Mouse (Mus musculus) embryonic fibroblast, embryonic 13.5 days (primary cell): ENCODE data around the gene Wnt10b.

ENCODE experiments used
- CTCF ChIP-seq: IDR thresholded peaks from 2 replicates; pipeline ENCODE4 v1.5.1; 2011; ENCODE audit warnings: mild to moderate bottlenecking, control low read depth, low read length, moderate library complexity, borderline replicate concordance; ENCODE audit not compliant: insufficient read depth
- POLR2A ChIP-seq: IDR thresholded peaks from 2 replicates; pipeline ENCODE4 v1.6.1; 2011; ENCODE audit warnings: low read depth, mild to moderate bottlenecking, control low read depth, low read length, moderate library complexity

DNA sequence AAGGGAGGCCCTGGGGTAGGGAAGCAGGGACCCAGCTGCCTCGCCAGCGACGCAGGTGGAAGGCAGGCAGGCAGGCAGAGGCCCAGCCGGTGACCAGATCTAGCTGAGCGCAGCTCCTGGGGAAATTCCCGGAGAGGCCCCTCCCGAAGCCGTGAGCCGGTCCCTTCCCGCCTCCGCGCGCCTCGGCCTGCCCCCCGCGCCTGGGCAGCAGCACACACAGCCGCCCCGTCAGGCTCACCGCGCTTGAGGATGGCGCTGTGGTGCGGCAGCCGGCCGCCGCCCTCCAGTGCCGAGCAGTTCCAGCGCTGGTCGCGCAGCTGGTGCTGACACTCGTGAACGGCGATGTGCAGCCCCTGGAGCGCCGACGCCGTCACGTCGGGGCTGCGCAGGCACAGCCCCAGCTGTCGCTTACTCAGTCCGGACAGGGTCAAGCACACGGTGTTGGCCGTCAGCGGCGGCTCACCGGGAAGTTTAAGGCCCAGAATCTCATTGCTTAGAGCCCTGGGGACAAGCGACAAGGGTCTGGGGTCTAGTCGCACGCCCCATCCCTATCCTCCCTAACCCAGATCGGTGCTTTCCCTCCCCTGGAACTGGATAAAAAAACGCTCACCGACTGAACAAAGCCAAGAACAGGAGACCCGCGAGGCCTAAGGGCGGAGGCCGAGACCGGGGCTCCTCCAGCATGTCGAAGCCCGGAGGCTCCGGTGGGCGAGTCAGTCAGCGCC, 1.5 kb downstream of the Wnt10b start:
- TF ChIP-seq POLR2A: no peak
- no peak for TF ChIP-seq CTCF
